Mouse (Mus musculus) megakaryocyte-erythroid progenitor cell, adult 5-6 weeks (primary cell): Measurements from ENCODE around the gene Rhoj. TPM values are rescaled to one million over a fixed set of nuclear protein-coding genes. Genes with fewer than 3 reads are reported as not detected.

Experiments
- ATAC-seq: replicated peaks from 2 replicates; pipeline ENCODE4 v1.8.0; 2016; ENCODE audit warnings: mild to moderate bottlenecking, inconsistent platforms; ENCODE audit not compliant: severe bottlenecking, poor library complexity, low FRiP score, low TSS enrichment
- total RNA-seq, 2 experiments: library from RNA; stranded (forward) in 1 of 2; stranded (reverse) in 1 of 2; fragments of 200-1000, 215-1000 nt in 1 of 2; fragments of >200 nt in 1 of 2; fragmentation: Nextera tagmentation in 1 of 2; gene quantifications; 2 replicates each; pipeline ENCODE4 v1.2.3; 2014 to 2017

The Rhoj gene
- total RNA-seq, 2 experiments from 2014 or later, result not detected

DNA sequence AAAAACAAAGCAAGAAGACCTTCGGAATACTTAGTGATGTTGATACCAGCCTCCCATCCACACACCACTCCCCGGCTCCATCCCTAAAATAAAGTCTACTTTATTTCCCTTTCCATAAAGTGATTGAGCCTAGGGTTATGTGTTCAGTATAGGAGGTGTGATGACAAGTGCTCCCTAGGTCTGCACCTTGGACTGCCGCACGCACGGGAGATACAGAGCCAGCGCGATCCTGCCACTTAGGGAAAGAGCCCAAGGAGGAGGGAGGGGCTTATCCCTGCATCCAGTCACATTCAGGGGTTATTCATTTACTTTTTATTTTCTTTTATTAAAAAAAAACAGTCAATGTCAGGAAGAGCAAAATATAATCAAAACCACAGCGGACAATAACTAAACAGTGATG lies 142.5 kb downstream of the Rhoj start:
- ATAC-seq, result no peak

Other genes with a start within 250 kb of the Rhoj start
- gene Kcnh5, start 131.0 kb upstream of the Rhoj start, total RNA-seq (2014; fragmentation: Nextera tagmentation), result not detected in 2 replicates
- not detected in 2 replicates for gene Kcnh5, start 131.0 kb upstream of the Rhoj start, total RNA-seq (2017)
- not detected in 2 replicates for gene Gphb5, start 108.5 kb downstream of the Rhoj start, total RNA-seq (2014; fragmentation: Nextera tagmentation)
- gene Gphb5, start 108.5 kb downstream of the Rhoj start, total RNA-seq (2017), result not detected in 2 replicates